Mouse (Mus musculus): ENCODE results near the gene Kcnip4. TPM values are rescaled to one million over a fixed set of nuclear protein-coding genes. Genes with fewer than 3 reads are reported as not detected.

Kcnip4 gene
- total RNA-seq, 1 experiment from 2014 or later, result not detected

GRCm38 (mm10) chr5:49094306-49094705, 430.4 kb downstream of the Kcnip4 start:
- no peak for ATAC-seq (replicated peaks in 1 of 2; ENCODE audit: insufficient read depth in 1 of 2, low FRiP score in 2 of 2, low TSS enrichment in 1 of 2, low read depth in 1 of 2, poor library complexity in 2 of 2, severe bottlenecking in 2 of 2)

GRCm38 (mm10) chr5:49090122-49090680, 434.5 kb downstream of the Kcnip4 start:
- peak; percentile 80 to 95 for ATAC-seq (replicated peaks in 1 of 2; ENCODE audit: insufficient read depth in 1 of 2, low FRiP score in 2 of 2, low TSS enrichment in 1 of 2, low read depth in 1 of 2, poor library complexity in 2 of 2, severe bottlenecking in 2 of 2)

- ATAC-seq (replicated peaks in 1 of 2; ENCODE audit: insufficient read depth in 1 of 2, low FRiP score in 2 of 2, low TSS enrichment in 1 of 2, low read depth in 1 of 2, poor library complexity in 2 of 2, severe bottlenecking in 2 of 2), result 0 out of 4 replicates have a peak, but pooled peaks of 1 of the 2 experiments have one; percentile 37
Measured at GRCm38 (mm10) chr5:49065646-49066045, 459.1 kb downstream of the Kcnip4 start.

GRCm38 (mm10) chr5:49058926-49059325, 465.8 kb downstream of the Kcnip4 start:
- no peak for ATAC-seq (replicated peaks in 1 of 2; ENCODE audit: insufficient read depth in 1 of 2, low FRiP score in 2 of 2, low TSS enrichment in 1 of 2, low read depth in 1 of 2, poor library complexity in 2 of 2, severe bottlenecking in 2 of 2)

GRCm38 (mm10) chr5:49057636-49058340, 466.9 kb downstream of the Kcnip4 start:
- no peak for ATAC-seq (replicated peaks in 1 of 2; ENCODE audit: insufficient read depth in 1 of 2, low FRiP score in 2 of 2, low TSS enrichment in 1 of 2, low read depth in 1 of 2, poor library complexity in 2 of 2, severe bottlenecking in 2 of 2)

GRCm38 (mm10) chr5:49047960-49048359, 476.7 kb downstream of the Kcnip4 start:
- no peak for ATAC-seq (replicated peaks in 1 of 2; ENCODE audit: insufficient read depth in 1 of 2, low FRiP score in 2 of 2, low TSS enrichment in 1 of 2, low read depth in 1 of 2, poor library complexity in 2 of 2, severe bottlenecking in 2 of 2)

- ATAC-seq (replicated peaks in 1 of 2; ENCODE audit: insufficient read depth in 1 of 2, low FRiP score in 2 of 2, low TSS enrichment in 1 of 2, low read depth in 1 of 2, poor library complexity in 2 of 2, severe bottlenecking in 2 of 2), result no peak
Measured at GRCm38 (mm10) chr5:49041259-49041845, 483.4 kb downstream of the Kcnip4 start.

GRCm38 (mm10) chr5:48997359-48997758, 527.3 kb downstream of the Kcnip4 start:
- ATAC-seq (replicated peaks in 1 of 2; ENCODE audit: insufficient read depth in 1 of 2, low FRiP score in 2 of 2, low TSS enrichment in 1 of 2, low read depth in 1 of 2, poor library complexity in 2 of 2, severe bottlenecking in 2 of 2), result no peak

- ATAC-seq (replicated peaks in 1 of 2; ENCODE audit: insufficient read depth in 1 of 2, low FRiP score in 2 of 2, low TSS enrichment in 1 of 2, low read depth in 1 of 2, poor library complexity in 2 of 2, severe bottlenecking in 2 of 2), result no peak
Measured at GRCm38 (mm10) chr5:48989145-48989659, 535.5 kb downstream of the Kcnip4 start.

GRCm38 (mm10) chr5:48942378-48943088, 582.2 kb downstream of the Kcnip4 start:
- ATAC-seq (replicated peaks in 1 of 2; ENCODE audit: insufficient read depth in 1 of 2, low FRiP score in 2 of 2, low TSS enrichment in 1 of 2, low read depth in 1 of 2, poor library complexity in 2 of 2, severe bottlenecking in 2 of 2), result peak; percentile 39 to 49; a peak in 1 of 4 replicates

GRCm38 (mm10) chr5:48931881-48932280, 592.8 kb downstream of the Kcnip4 start:
- peak in 1 of 2 experiments; percentile 56; a peak in 2 of 4 replicates for ATAC-seq (replicated peaks in 1 of 2; ENCODE audit: insufficient read depth in 1 of 2, low FRiP score in 2 of 2, low TSS enrichment in 1 of 2, low read depth in 1 of 2, poor library complexity in 2 of 2, severe bottlenecking in 2 of 2)

- no peak for ATAC-seq (replicated peaks in 1 of 2; ENCODE audit: insufficient read depth in 1 of 2, low FRiP score in 2 of 2, low TSS enrichment in 1 of 2, low read depth in 1 of 2, poor library complexity in 2 of 2, severe bottlenecking in 2 of 2)
Measured at GRCm38 (mm10) chr5:48890216-48890615, 634.5 kb downstream of the Kcnip4 start.

- no peak for ATAC-seq (replicated peaks in 1 of 2; ENCODE audit: insufficient read depth in 1 of 2, low FRiP score in 2 of 2, low TSS enrichment in 1 of 2, low read depth in 1 of 2, poor library complexity in 2 of 2, severe bottlenecking in 2 of 2)
Measured at GRCm38 (mm10) chr5:48889395-48890194, 635.1 kb downstream of the Kcnip4 start.

GRCm38 (mm10) chr5:48878081-48878480, 646.6 kb downstream of the Kcnip4 start:
- ATAC-seq (replicated peaks in 1 of 2; ENCODE audit: insufficient read depth in 1 of 2, low FRiP score in 2 of 2, low TSS enrichment in 1 of 2, low read depth in 1 of 2, poor library complexity in 2 of 2, severe bottlenecking in 2 of 2), result no peak

GRCm38 (mm10) chr5:48864268-48864967, 660.3 kb downstream of the Kcnip4 start:
- ATAC-seq (replicated peaks in 1 of 2; ENCODE audit: insufficient read depth in 1 of 2, low FRiP score in 2 of 2, low TSS enrichment in 1 of 2, low read depth in 1 of 2, poor library complexity in 2 of 2, severe bottlenecking in 2 of 2), result no peak

GRCm38 (mm10) chr5:48840971-48841370, 683.7 kb downstream of the Kcnip4 start:
- ATAC-seq (replicated peaks in 1 of 2; ENCODE audit: insufficient read depth in 1 of 2, low FRiP score in 2 of 2, low TSS enrichment in 1 of 2, low read depth in 1 of 2, poor library complexity in 2 of 2, severe bottlenecking in 2 of 2), result no peak

Data from hematopoietic stem cell, adult 5-6 weeks (primary cell).